Mouse (Mus musculus) embryonic facial prominence, embryonic 13.5 days (tissue): ENCODE data around the gene Gabpa. TPM values are rescaled to one million over a fixed set of nuclear protein-coding genes. Genes with fewer than 3 reads are reported as not detected.

Experiments used
- ATAC-seq: fragments of 200-750 bp; cut with Nextera tagmentation; 2 replicates; pipeline ENCODE4 v1.8.0; 2017; ENCODE audit warnings: low read depth; ENCODE audit not compliant: insufficient number of reproducible peaks, insufficient read depth, low FRiP score, low TSS enrichment
- H3K27ac ChIP-seq: fragments of 300-500 bp; sonication (generic); 2 replicates; pipeline ENCODE4 v1.5.1; 2015; ENCODE audit warnings: moderate library complexity, mild to moderate bottlenecking, inconsistent platforms
- H3K27me3 ChIP-seq: fragments of 300-500 bp; sonication (generic); 2 replicates; pipeline ENCODE4 v1.6.1; 2015; ENCODE audit warnings: mild to moderate bottlenecking, inconsistent platforms
- H3K36me3 ChIP-seq: fragments of 300-500 bp; sonication (generic); 2 replicates; pipeline ENCODE4 v1.6.1; 2015; ENCODE audit warnings: mild to moderate bottlenecking, inconsistent platforms
- H3K4me1 ChIP-seq: fragments of 300-500 bp; sonication (generic); 2 replicates; pipeline ENCODE4 v1.6.1; 2015; ENCODE audit warnings: inconsistent platforms
- H3K4me2 ChIP-seq: fragments of 300-500 bp; sonication (generic); 2 replicates; pipeline ENCODE4 v1.6.1; 2015; ENCODE audit warnings: moderate library complexity, mild to moderate bottlenecking, inconsistent platforms
- H3K4me3 ChIP-seq: fragments of 300-500 bp; sonication (generic); 2 replicates; pipeline ENCODE4 v1.5.1; 2015; ENCODE audit warnings: mild to moderate bottlenecking, inconsistent platforms
- H3K9ac ChIP-seq: fragments of 300-500 bp; sonication (generic); 2 replicates; pipeline ENCODE4 v1.6.1; 2015; ENCODE audit warnings: mild to moderate bottlenecking, inconsistent platforms
- H3K9me3 ChIP-seq: fragments of 300-500 bp; sonication (generic); 2 replicates; pipeline ENCODE4 v1.6.1; 2016; ENCODE audit warnings: inconsistent platforms
- WGBS: fragments of 180-500 bp; shearing (Covaris S2); methylation state at CpG from one replicate; pipeline ENCODE4 v1.1.7; 2015; ENCODE audit warnings: mixed read lengths; 5-methylcytosine and 5-hydroxymethylcytosine counted together
- polyA plus RNA-seq: library from polyadenylated mRNA; unstranded; fragments of >200 nt; fragmentation: Nextera tagmentation; extraction: Ambion mirVana; gene quantifications from 2 replicates; pipeline ENCODE4 v1.2.1, GENCODE M21; 2015

Gene Gabpa
- polyA plus RNA-seq, 1 experiment from 2014 or later, result 32.1 TPM

GRCm38 (mm10) chr16:84873805-84874204, 39.1 kb downstream of the Gabpa start:
- 82% methylated on average over 8 of the region's 8 CpGs for WGBS
- no peaks in the 10 kb centered on the region for H3K4me1 ChIP-seq
- no peak overlapping the region for H3K4me3 ChIP-seq
- H3K27ac ChIP-seq, result no peak overlapping the region
- no peaks in the 10 kb centered on the region for H3K9me3 ChIP-seq
- no peaks in the 10 kb centered on the region for H3K36me3 ChIP-seq
- H3K27me3 ChIP-seq, result no peaks in the 10 kb centered on the region
- H3K4me2 ChIP-seq, result no peak overlapping the region
- no peak for ATAC-seq
- H3K9ac ChIP-seq, result no peak overlapping the region

GRCm38 (mm10) chr16:84875012-84875717, 40.4 kb downstream of the Gabpa start:
- no peaks in the 10 kb centered on the region for H3K4me1 ChIP-seq
- H3K36me3 ChIP-seq, result no peaks in the 10 kb centered on the region
- no peak overlapping the region for H3K4me3 ChIP-seq
- 75% methylated on average over 24 of the region's 24 CpGs for WGBS
- no peaks in the 10 kb centered on the region for H3K9me3 ChIP-seq
- no peak overlapping the region; the same call in 1 of the 2 replicates for H3K4me2 ChIP-seq
- no peak overlapping the region for H3K9ac ChIP-seq
- no peak for ATAC-seq
- no peak overlapping the region for H3K27ac ChIP-seq
- H3K27me3 ChIP-seq, result no peaks in the 10 kb centered on the region

- Histone ChIP-seq H3K36me3 (no peaks in the 10 kb centered on the region), H3K27ac (no peak overlapping the region), H3K9me3 (no peaks in the 10 kb centered on the region), H3K4me2 (no peak overlapping the region), H3K9ac (no peak overlapping the region), H3K4me1 (no peaks in the 10 kb centered on the region), H3K27me3 (no peaks in the 10 kb centered on the region), H3K4me3 (no peak overlapping the region)
- 85% methylated on average over 7 of the region's 7 CpGs for WGBS
- ATAC-seq, result no peak
Measured at GRCm38 (mm10) chr16:84875718-84876035, 41.0 kb downstream of the Gabpa start.

GRCm38 (mm10) chr16:84876082-84876481, 41.4 kb downstream of the Gabpa start:
- Histone ChIP-seq H3K4me3 (no peak overlapping the region), H3K9me3 (no peaks in the 10 kb centered on the region), H3K36me3 (no peaks in the 10 kb centered on the region), H3K4me2 (no peak overlapping the region), H3K27ac (no peak overlapping the region), H3K27me3 (no peaks in the 10 kb centered on the region), H3K4me1 (no peaks in the 10 kb centered on the region), H3K9ac (no peak overlapping the region)
- WGBS, result 58% methylated on average over 8 of the region's 8 CpGs
- no peak for ATAC-seq

GRCm38 (mm10) chr16:84879146-84879545, 44.4 kb downstream of the Gabpa start:
- H3K9ac ChIP-seq, result no peak overlapping the region
- H3K4me3 ChIP-seq, result no peak overlapping the region
- H3K27me3 ChIP-seq, result no peaks in the 10 kb centered on the region
- no peaks in the 10 kb centered on the region for H3K4me1 ChIP-seq
- no peak overlapping the region for H3K4me2 ChIP-seq
- H3K36me3 ChIP-seq, result no peaks in the 10 kb centered on the region
- no peaks in the 10 kb centered on the region for H3K9me3 ChIP-seq
- H3K27ac ChIP-seq, result no peak overlapping the region
- 22% methylated on average over 5 of the region's 5 CpGs for WGBS
- no peak for ATAC-seq

- 93% methylated on average over 9 of the region's 9 CpGs for WGBS
- H3K27ac ChIP-seq, result no peak overlapping the region
- no peaks in the 10 kb centered on the region for H3K4me1 ChIP-seq
- no peaks in the 10 kb centered on the region for H3K36me3 ChIP-seq
- H3K9me3 ChIP-seq, result no peaks in the 10 kb centered on the region
- H3K4me2 ChIP-seq, result no peak overlapping the region
- no peak overlapping the region for H3K4me3 ChIP-seq
- ATAC-seq, result no peak
- H3K9ac ChIP-seq, result no peak overlapping the region
- no peaks in the 10 kb centered on the region for H3K27me3 ChIP-seq
Measured at GRCm38 (mm10) chr16:84881168-84881567, 46.4 kb downstream of the Gabpa start.

- Histone ChIP-seq H3K4me3 (no peak overlapping the region), H3K27me3 (no peaks in the 10 kb centered on the region), H3K4me1 (no peaks in the 10 kb centered on the region), H3K9ac (no peak overlapping the region), H3K27ac (no peak overlapping the region), H3K36me3 (no peaks in the 10 kb centered on the region), H3K4me2 (no peak overlapping the region), H3K9me3 (no peaks in the 10 kb centered on the region)
- ATAC-seq, result no peak
- WGBS, result 89% methylated on average over 8 of the region's 8 CpGs
Measured at GRCm38 (mm10) chr16:84881754-84882321, 47.1 kb downstream of the Gabpa start.

- H3K4me2 ChIP-seq, result no peak overlapping the region
- no peaks in the 10 kb centered on the region for H3K27me3 ChIP-seq
- H3K4me1 ChIP-seq, result no peaks in the 10 kb centered on the region
- H3K36me3 ChIP-seq, result no peaks in the 10 kb centered on the region
- WGBS, result 87% methylated on average over 8 of the region's 8 CpGs
- ATAC-seq, result no peak
- H3K27ac ChIP-seq, result no peak overlapping the region
- no peaks in the 10 kb centered on the region for H3K9me3 ChIP-seq
- no peak overlapping the region for H3K9ac ChIP-seq
- H3K4me3 ChIP-seq, result no peak overlapping the region
Measured at GRCm38 (mm10) chr16:84884572-84884971, 49.8 kb downstream of the Gabpa start.

GRCm38 (mm10) chr16:84902995-84903394, 68.3 kb downstream of the Gabpa start:
- peaks cover 3% of the 10 kb centered on the region for H3K4me1 ChIP-seq
- no peak for ATAC-seq
- H3K4me3 ChIP-seq, result no peak overlapping the region
- H3K36me3 ChIP-seq, result no peaks in the 10 kb centered on the region
- no peak overlapping the region for H3K9ac ChIP-seq
- H3K27me3 ChIP-seq, result no peaks in the 10 kb centered on the region
- no peak overlapping the region for H3K27ac ChIP-seq
- peaks cover 4% of the 10 kb centered on the region; the same call in 1 of the 2 replicates for H3K9me3 ChIP-seq
- no peak overlapping the region for H3K4me2 ChIP-seq
- 88% methylated on average over 4 of the region's 4 CpGs for WGBS

GRCm38 (mm10) chr16:84911477-84912165, 76.9 kb downstream of the Gabpa start:
- Histone ChIP-seq H3K27ac (no peak overlapping the region), H3K4me1 (no peaks in the 10 kb centered on the region), H3K9ac (no peak overlapping the region), H3K4me2 (no peak overlapping the region), H3K36me3 (no peaks in the 10 kb centered on the region), H3K4me3 (no peak overlapping the region), H3K9me3 (peaks cover 4% of the 10 kb centered on the region; the same call in 1 of the 2 replicates), H3K27me3 (no peaks in the 10 kb centered on the region)
- no peak for ATAC-seq
- WGBS, result 85% methylated on average over 8 of the region's 8 CpGs
